Mouse (Mus musculus) lung, postnatal 36 days (tissue): Measurements from ENCODE around the gene Car3.
"Not testable (repeated sequence)": the region's sequence is repeated elsewhere in the genome, so short reads cannot be mapped to it uniquely, and the experiment has no call there.

ENCODE experiments used
- DNase-seq: peaks from one replicate; pipeline ENCODE4 v3.0.0; 2022; ENCODE audit warnings: mixed read lengths

Car3 gene

GRCm38 (mm10) chr3:14863022-14863711 is at the start of gene Car3:
Gene Car3, plus strand, starts transcription at chr3:14863512.
- DNase-seq, result peak; percentile 15

DNA sequence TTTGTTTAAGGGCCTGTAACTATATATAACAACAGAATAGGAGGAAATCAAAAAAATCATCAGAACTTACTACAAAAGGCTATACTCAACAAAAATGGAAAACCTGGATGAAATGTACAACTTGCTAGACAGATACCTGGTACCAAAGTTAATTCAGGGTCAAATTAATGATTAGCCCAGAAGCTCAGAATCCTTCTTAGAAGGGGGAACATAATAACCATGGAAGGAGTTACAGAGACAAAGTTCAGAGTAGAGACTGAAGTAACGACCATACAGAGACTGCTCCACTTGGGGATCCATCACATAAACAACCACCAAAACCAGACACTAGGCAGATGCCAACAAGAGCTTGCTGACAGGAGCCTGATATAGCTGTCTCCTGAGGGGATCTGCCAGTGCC is 47.9 kb upstream of the Car3 start:
- DNase-seq, result not testable (repeated sequence)

GRCm38 (mm10) chr3:14819844-14820504 is 43.3 kb upstream of the Car3 start:
- no peak for DNase-seq

DNA sequence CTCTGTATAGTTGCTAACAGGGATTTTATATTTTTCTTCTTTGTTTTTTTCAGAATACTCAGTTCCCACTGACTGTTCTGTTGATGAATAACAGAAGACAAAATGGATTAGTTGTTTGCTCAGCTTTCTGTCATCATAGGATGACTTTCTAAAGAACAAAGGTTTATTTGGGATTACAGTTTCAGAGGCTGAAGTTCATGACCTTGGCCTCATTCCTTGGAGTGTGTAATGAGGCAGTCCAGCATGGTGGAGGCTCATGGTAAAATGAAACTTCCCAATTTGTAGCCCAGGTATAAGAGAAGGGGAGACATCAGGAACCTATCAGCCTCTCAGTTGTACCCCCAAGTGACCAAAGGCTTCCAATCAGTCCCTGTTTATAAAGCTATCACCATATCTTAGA is 34.4 kb upstream of the Car3 start:
- DNase-seq, result no peak

- DNase-seq, result no peak
Measured at GRCm38 (mm10) chr3:14831219-14831835, 32.0 kb upstream of the Car3 start.

DNA sequence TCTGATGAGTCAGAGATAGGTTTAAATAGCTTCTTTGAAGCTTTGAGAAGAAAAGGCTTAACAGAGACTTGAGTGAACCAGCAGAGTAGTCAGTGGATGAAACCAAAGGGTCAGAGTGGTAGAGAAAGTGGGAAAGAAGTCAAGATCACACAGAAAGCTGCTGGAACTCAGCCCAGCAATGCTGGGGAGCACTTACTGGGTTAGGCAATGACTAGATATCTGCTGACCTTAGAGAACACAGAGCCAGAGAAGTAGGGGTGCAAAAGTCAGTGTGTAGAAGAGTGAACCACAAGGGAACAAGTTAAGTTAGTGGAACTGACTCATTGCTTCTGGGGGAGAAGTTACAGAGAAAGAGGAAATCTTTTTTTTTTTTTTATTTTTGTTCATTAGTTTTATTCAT is 30.5 kb upstream of the Car3 start:
- peak; percentile 47 for DNase-seq

- no peak for DNase-seq
Measured at GRCm38 (mm10) chr3:14838936-14839335, 24.4 kb upstream of the Car3 start.

GRCm38 (mm10) chr3:14839466-14840118 is 23.7 kb upstream of the Car3 start:
- no peak for DNase-seq

GRCm38 (mm10) chr3:14848587-14849254 is 14.6 kb upstream of the Car3 start:
- no peak for DNase-seq

GRCm38 (mm10) chr3:14853966-14854365 is 9.3 kb upstream of the Car3 start:
- no peak for DNase-seq

GRCm38 (mm10) chr3:14854446-14854845 is 8.9 kb upstream of the Car3 start:
- DNase-seq, result no peak

DNA sequence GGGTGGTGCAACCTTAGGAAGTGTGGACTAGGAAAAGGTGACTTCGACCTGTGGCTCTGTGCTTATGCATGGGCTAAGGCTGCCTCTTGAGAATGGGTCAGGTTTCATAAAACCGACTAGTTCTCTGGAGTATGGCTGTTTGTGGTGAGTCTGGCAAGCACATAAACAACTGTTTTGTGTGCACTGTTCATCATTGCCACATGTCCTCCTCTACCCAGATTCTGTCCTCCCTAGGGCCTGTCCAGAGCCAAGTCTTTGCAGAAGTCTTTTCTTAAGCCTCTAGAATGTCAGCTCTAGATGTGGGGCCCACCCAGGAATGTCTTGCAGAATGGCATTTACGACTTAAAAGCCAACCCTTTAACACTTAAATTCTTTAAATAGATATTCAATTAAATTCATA is 5.4 kb upstream of the Car3 start:
- DNase-seq, result no peak

DNA sequence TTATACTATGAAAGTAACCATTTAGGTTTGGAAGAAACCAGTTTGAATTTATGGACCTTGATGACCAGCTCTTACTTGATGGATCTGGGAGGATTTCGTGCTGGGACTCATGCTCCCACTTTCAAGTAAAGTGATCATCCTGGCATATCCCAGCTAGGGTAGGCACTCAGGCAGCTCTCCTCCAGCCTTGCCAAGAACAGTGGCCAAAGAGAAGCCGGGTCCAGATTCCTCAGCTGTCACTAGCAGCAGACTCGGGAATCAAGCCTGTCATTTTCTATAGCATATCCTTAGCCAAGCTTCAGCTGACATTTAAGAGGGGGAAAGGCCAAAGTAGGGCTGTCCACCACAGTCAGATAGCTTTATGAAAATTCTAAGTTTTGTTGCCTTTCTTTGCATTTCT is 3.0 kb upstream of the Car3 start:
- DNase-seq, result no peak

DNA sequence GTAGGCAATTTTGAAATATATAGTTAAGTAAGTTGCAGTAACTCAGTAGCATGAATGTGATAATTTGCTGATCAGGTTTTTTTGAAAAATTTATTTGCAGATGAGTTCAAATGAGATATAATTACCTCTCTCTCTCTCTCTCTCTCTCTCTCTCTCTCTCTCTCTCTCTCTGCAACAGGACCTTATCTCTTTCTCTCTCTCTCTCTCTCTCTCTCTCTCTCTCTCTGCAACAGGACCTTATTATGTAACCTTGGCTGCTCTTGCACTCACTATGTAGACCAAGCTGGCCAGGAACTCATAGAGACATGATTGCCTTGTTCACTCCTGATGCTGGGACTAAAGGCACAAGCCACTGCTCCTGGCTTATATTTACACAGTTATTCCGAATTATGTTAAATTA is 2.1 kb upstream of the Car3 start:
- DNase-seq, result no peak

- DNase-seq, result no peak
Measured at GRCm38 (mm10) chr3:14861787-14862186, 1.5 kb upstream of the Car3 start.

DNA sequence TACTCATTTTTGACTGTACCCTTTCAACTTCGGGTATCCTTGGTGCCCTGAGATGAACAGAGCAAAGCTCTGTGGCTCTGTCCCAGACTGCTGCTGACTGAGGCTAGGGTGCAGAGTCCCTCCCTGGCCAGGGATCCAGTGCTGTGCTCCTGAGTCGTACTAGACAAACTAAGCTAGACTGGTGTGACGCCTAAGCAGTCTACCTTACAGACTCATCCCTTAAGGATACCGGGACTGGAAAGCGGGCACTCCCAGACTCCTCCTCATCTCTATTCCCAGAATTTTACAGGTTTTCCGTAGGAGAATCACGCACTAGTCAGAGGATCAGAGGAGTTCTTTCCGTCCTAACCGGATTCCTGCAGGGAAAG is 674 bp upstream of the Car3 start:
- no peak for DNase-seq

- DNase-seq, result no peak
Measured at GRCm38 (mm10) chr3:14863922-14864321, 610 bp downstream of the Car3 start.

GRCm38 (mm10) chr3:14865941-14866340 is 2.6 kb downstream of the Car3 start:
- DNase-seq, result no peak

DNA sequence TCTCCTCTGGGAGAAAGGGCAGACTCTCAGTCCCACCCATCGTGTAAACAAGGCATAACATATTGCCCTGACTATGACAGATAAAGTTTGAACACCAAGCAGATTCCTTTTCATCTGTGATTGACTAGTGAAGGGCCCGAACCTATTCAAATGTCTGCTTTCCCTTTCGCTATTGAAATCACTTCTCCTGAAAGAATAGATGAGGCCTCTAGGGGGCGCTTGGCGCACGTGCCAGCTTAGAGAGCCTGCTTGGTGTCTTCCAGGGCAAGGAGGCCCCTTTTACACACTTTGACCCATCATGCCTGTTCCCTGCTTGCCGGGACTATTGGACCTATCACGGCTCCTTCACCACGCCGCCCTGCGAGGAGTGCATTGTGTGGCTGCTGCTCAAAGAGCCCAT is 6.5 kb downstream of the Car3 start:
- peak; percentile 91 for DNase-seq

DNA sequence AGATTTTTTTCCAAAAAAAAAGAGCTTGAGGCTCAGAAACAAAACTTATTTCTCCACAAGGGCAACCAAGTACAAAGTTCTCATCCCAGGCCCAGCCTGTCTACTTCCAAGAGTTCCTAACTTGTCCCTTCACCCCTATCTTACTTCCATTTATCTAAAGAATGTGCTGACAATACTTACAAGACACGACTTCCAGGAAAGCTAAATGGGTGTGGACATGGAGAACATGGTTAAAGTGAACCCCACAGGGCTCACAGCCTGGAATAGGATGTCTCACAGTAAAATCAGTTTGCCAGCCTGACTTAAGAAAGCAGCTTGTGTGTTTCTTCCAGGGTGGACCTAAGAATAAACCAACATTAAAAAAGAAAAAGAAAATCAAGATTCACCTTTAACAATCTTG is 7.2 kb downstream of the Car3 start:
- no peak for DNase-seq

DNA sequence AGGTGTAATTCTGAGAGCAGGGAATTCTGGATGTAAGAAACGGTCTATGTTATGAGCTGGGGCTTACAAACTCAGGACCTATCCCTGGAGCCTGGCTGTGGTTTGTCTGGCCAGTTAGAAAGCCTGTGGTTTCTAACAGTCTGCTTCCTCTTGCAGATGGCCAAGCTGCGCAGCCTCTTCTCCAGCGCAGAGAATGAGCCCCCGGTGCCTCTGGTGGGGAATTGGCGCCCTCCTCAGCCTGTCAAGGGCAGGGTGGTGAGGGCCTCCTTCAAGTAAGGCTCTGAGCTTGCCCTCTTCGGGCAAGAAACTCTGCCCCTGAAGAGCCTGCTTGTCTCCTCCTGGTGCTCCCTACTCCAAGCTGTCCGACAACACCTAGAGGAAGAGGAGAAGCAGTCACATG is 8.1 kb downstream of the Car3 start:
- DNase-seq, result peak; percentile 21

DNA sequence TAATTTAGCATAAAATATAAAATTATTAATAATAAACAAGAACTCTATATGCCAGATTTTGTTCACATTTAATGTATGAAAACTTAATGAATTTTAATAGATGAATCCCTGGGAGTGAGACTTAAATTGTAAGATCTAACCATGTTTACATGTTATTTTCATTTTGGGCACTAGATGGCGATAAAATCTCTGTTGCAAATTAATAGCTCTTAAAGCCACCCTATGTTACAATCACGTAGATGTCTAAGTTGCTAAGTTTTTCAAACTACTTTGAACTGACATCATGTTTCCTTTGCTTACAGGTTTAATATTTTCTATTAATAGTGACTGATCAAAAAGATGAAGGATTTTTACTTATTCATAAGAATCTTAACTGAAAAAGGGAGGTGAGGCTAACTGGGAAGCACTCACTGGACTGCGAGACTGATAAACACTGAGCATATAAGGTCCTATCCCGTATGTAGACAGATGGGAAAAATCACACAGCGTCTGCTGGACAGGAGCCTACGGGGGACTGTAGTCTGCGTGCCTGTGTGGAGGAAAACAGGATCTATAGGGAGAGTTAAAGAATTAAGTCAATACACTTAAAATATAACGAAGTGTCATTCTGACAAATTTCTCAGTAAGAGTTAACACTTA is 11.2 kb downstream of the Car3 start:
- peak; percentile 83 for DNase-seq
